Mouse (Mus musculus): ENCODE measurements at regions not wholly inside any gene's neighbourhood (a gene's known extent, or its start where the extent isn't known, plus 50 kb on each side); places are given as distances from the start of the nearest gene placed in this dataset.

DNA sequence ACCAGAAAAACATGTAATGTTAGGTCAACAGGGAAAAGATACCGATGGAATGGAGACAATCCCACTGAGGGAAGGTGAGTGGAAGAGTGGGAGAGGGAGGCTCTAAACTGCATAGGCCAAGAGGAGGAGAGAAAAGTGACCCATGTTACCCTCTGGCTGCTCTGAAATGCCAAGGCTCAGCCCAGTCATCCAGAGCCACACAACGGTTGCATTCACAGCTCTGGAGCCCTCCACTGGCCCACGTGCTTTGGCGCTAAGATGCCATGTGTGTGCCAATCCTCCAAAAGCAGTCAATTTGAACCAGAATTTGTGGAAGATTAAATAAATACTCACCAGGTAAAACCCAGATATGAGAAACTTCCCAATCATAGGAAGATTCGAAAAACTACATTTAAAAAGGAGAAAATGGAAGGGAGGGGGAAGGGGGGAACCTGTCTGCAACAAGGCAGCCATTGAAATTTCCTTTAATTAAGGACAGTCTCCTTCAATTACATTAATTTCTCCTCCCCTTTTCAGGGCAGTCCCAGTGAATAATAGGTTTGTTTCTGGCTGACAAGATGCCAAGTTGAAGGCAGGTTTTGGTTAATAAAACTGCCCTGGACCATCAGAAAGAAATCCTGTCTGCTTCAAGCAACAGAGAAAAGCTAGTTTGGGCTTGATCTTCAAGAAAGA, 332.5 kb downstream of the Sorl1 start:
- peak in 1 of 2 experiments; percentile 37 for DNase-seq (ENCODE audit: extremely low spot score in 1 of 2, low spot score in 2 of 2)
- H3K4me3 ChIP-seq = no peak overlapping the region
- intact Hi-C loops (cut with DNase I) = no loop called here
- H3K27ac ChIP-seq = no peak overlapping the region
- TF ChIP-seq CTCF (IDR thresholded peaks at IDR 0.05) = no peak

DNA sequence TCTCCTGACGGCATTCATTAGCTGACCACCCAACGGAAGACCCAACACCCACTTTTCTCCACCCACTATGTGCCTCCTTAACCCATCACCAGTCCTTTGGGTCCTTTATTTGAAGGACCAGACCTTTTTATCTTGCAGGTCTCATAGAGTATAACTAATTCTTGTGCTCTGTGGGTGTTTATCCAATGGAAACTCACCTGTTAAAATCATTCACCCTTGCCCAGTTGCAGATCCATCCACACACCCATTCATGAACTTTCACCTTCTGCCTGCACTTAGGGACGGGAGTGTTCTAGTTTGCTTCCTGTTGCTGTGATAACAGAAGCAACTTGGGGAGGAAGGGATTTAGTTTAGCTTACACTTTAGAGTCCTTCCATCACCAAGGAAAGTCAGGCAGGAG, 339.0 kb downstream of the Sorl1 start:
- no peak overlapping the region for H3K27ac ChIP-seq
- DNase-seq (ENCODE audit: extremely low spot score in 1 of 2, low spot score in 2 of 2) = no peak
- no peak for TF ChIP-seq CTCF (IDR thresholded peaks at IDR 0.05)
- no peak overlapping the region for H3K4me3 ChIP-seq
- intact Hi-C loops (cut with DNase I) = no loop called here

- intact Hi-C loops (cut with DNase I) = no loop called here
- no peak for TF ChIP-seq CTCF (IDR thresholded peaks at IDR 0.05)
- H3K4me3 ChIP-seq = no peak overlapping the region
- no peak overlapping the region for H3K27ac ChIP-seq
- DNase-seq (ENCODE audit: extremely low spot score in 1 of 2, low spot score in 2 of 2) = no peak
Observed at GRCm38 (mm10) chr9:41772281-41772902, 351.7 kb downstream of the Sorl1 start.

- DNase-seq (ENCODE audit: extremely low spot score in 1 of 2, low spot score in 2 of 2) = no peak
- no peak overlapping the region for H3K27ac ChIP-seq
- intact Hi-C loops (cut with DNase I) = no loop called here
- no peak overlapping the region for H3K4me3 ChIP-seq
- TF ChIP-seq CTCF (IDR thresholded peaks at IDR 0.05) = no peak
Observed at GRCm38 (mm10) chr9:41771276-41771675, 352.8 kb downstream of the Sorl1 start.

DNA sequence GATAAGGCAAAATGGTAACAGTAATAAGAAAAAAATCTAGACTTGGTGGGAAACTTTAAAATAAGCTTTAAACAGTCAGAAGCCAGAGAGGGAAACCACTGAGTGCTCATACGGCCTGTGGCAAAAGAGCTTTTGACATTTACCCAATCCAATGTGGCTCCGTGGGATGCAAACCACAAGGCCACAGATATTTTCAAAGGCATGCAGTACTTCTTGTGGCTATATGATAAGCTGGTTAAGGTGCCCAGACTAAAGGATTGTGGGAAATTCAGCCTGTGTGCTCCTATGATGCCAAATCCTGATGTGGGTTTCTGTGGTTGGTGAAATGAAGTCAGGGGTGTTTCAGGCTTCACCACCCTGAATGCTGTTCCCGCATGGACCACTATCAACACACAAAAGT, 355.8 kb downstream of the Sorl1 start:
- no peak for DNase-seq (ENCODE audit: extremely low spot score in 1 of 2, low spot score in 2 of 2)
- no peak for TF ChIP-seq CTCF (IDR thresholded peaks at IDR 0.05)
- no peak overlapping the region for H3K4me3 ChIP-seq
- H3K27ac ChIP-seq = no peak overlapping the region
- intact Hi-C loops (cut with DNase I) = no loop called here

GRCm38 (mm10) chr9:41766533-41766920, 357.6 kb downstream of the Sorl1 start:
- intact Hi-C loops (cut with DNase I) = no loop called here
- DNase-seq (ENCODE audit: extremely low spot score in 1 of 2, low spot score in 2 of 2) = peak; percentile 13 to 26
- H3K4me3 ChIP-seq = no peak overlapping the region
- TF ChIP-seq CTCF (IDR thresholded peaks at IDR 0.05) = no peak
- H3K27ac ChIP-seq = no peak overlapping the region

GRCm38 (mm10) chr9:41765816-41766532, 358.1 kb downstream of the Sorl1 start:
- no peak for TF ChIP-seq CTCF (IDR thresholded peaks at IDR 0.05)
- H3K4me3 ChIP-seq = no peak overlapping the region
- DNase-seq (ENCODE audit: extremely low spot score in 1 of 2, low spot score in 2 of 2) = no peak
- no peak overlapping the region for H3K27ac ChIP-seq
- intact Hi-C loops (cut with DNase I) = no loop called here

- no peak for DNase-seq (ENCODE audit: extremely low spot score in 1 of 2, low spot score in 2 of 2)
- Histone ChIP-seq H3K27ac (no peak overlapping the region), H3K4me3 (no peak overlapping the region)
- intact Hi-C loops (cut with DNase I) = no loop called here
- no peak for TF ChIP-seq CTCF (IDR thresholded peaks at IDR 0.05)
Observed at GRCm38 (mm10) chr9:41761050-41761576, 363.0 kb downstream of the Sorl1 start.

DNA sequence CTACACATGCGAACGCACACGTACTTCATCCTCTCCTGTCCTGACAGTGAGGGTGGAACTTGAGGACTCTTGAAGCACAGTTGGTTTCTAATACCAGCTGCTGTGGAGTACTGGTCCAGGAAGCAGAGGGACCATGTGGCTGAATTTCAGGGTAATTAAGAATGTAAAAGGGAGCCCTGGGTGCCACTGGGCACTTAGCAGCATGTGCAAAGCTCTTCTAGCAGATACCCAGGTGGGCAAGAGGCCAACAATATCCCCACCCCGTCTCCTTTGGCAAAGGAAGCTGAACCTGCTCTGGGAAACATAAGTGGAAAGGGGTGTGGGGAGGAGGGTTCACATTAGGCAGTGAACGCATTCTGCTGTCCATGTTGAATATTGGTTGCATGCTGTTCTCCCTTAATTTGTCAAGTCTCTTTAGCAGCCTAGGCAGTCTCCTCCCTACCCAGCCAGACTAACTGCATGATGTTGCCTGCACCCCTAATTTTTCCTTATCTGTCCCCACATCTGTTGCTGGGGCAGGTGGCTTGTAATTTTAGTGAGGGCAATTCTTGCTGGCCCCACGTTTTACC, 369.6 kb downstream of the Sorl1 start:
- no peak for TF ChIP-seq CTCF (IDR thresholded peaks at IDR 0.05)
- Histone ChIP-seq H3K27ac (no peak overlapping the region), H3K4me3 (no peak overlapping the region)
- no peak for DNase-seq (ENCODE audit: extremely low spot score in 1 of 2, low spot score in 2 of 2)
- intact Hi-C loops (cut with DNase I) = no loop called here

- intact Hi-C loops (cut with DNase I) = no loop called here
- DNase-seq (ENCODE audit: extremely low spot score in 1 of 2, low spot score in 2 of 2) = no peak
- no peak for TF ChIP-seq CTCF (IDR thresholded peaks at IDR 0.05)
- Histone ChIP-seq H3K27ac (no peak overlapping the region), H3K4me3 (no peak overlapping the region)
Observed at GRCm38 (mm10) chr9:41745979-41746647, 378.0 kb downstream of the Sorl1 start.

- no peak for TF ChIP-seq CTCF (IDR thresholded peaks at IDR 0.05)
- DNase-seq (ENCODE audit: extremely low spot score in 1 of 2, low spot score in 2 of 2) = no peak
- intact Hi-C loops (cut with DNase I) = no loop called here
- Histone ChIP-seq H3K27ac (no peak overlapping the region), H3K4me3 (no peak overlapping the region)
Observed at GRCm38 (mm10) chr9:41741500-41741899, 382.6 kb downstream of the Sorl1 start.

All from left cerebral cortex, adult 2 months (tissue).